8 mouse cellular contexts compared by ENCODE assay signal in the genomic region with DNA sequence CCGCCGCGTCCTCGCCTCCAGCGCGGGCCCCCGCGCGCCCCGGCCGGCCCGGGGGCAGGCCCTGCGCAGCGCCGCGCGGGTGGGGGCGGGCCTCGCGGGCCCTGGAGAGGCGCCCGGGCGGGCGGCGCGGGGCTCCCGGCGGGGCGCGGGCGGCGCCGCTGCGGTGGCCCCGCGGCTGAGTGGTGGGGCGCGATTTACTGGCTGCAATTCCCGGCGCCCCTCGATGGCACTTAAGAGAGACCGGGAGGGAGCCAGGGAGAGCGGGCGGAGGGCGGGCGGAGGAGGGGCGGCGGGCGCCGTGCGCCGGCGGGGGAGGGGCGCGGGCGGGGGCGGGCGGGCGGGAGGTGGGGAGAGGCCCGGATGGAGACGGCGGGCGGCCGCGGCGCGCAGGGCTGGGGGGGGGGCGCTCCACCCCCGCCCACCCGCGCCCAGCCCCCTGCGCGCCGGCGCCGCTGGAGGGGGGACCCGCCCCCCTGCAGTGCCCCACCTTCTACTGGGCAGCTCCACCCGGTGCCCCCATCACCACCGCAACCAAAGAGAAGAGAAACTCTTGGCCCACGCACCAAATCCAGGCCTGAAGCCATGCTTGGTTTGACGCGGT. TPM values are rescaled to one million over a fixed set of nuclear protein-coding genes. Genes with fewer than 3 reads are reported as not detected.
DNase-seq lines count a peak whose midpoint lies in the region; ATAC-seq and TF ChIP-seq lines count a peak whose summit lies in the region.

No protein-coding gene starts in this region.

- peaks cover 14% of the 10 kb centered on the region; the same call in 1 of the 2 replicates for H3K4me1 ChIP-seq in lung, embryonic 14.5 days (ENCODE audit: insufficient read depth)
- peaks cover 60% of the 10 kb centered on the region for H3K4me1 ChIP-seq in embryonic facial prominence, embryonic 14.5 days (ENCODE audit: control insufficient read depth, insufficient read depth, low read length)
- peaks cover 67% of the 10 kb centered on the region for H3K4me1 ChIP-seq in hindbrain, embryonic 14.5 days (replicated peaks; ENCODE audit: control insufficient read depth, insufficient read depth, low read length)
- H3K4me1 ChIP-seq in midbrain, embryonic 15.5 days, result peaks cover 70% of the 10 kb centered on the region

- peak; percentile 69 for DNase-seq in lung, embryonic 14.5 days
- no peak for DNase-seq in lung, postnatal 36 days
- peak; percentile 65 for DNase-seq in embryonic facial prominence, embryonic 14.5 days (ENCODE audit: low spot score)
- DNase-seq in hindbrain, embryonic 14.5 days (ENCODE audit: low spot score), result no peak
- no peak for DNase-seq in cerebellum, adult 11 months
- DNase-seq in spleen, postnatal 4 days (ENCODE audit: low spot score in 2 of 2), result no peak
- DNase-seq in spleen, adult 12 weeks (ENCODE audit: low spot score), result no peak

- under 1% methylated on average over 20 of the region's 82 CpGs for WGBS in lung, embryonic 14.5 days
- WGBS in embryonic facial prominence, embryonic 14.5 days, result 2% methylated on average over 6 of the region's 82 CpGs
- 2% methylated on average over 13 of the region's 82 CpGs for WGBS in hindbrain, embryonic 14.5 days
- whole genome bisulfite sequencing in midbrain, embryonic 15.5 days, result 1% methylated on average over 19 of the region's 82 CpGs

- H3K27me3 ChIP-seq in lung, embryonic 14.5 days (ENCODE audit: insufficient read depth, low read length), result peaks cover 9% of the 10 kb centered on the region; the same call in 1 of the 2 replicates
- H3K27me3 ChIP-seq in embryonic facial prominence, embryonic 14.5 days (replicated peaks; ENCODE audit: control insufficient read depth, insufficient read depth, low read length), result 0 out of 2 replicates have a peak, but pooled peaks cover 3% of the 10 kb centered on the region
- H3K27me3 ChIP-seq in hindbrain, embryonic 14.5 days (ENCODE audit: control insufficient read depth, insufficient read depth, low read length), result peaks cover 20% of the 10 kb centered on the region
- H3K27me3 ChIP-seq in midbrain, embryonic 15.5 days (replicated peaks), result 0 out of 2 replicates have a peak, but pooled peaks cover 3% of the 10 kb centered on the region

- H3K27ac ChIP-seq in lung, embryonic 14.5 days (ENCODE audit: low read depth), result peak overlapping the region; percentile 72; the same call in 1 of the 2 replicates
- H3K27ac ChIP-seq in embryonic facial prominence, embryonic 14.5 days (replicated peaks; ENCODE audit: low read depth, low read length), result peak overlapping the region; percentile 83
- peak overlapping the region; percentile 82 for H3K27ac ChIP-seq in hindbrain, embryonic 14.5 days
- H3K27ac ChIP-seq in midbrain, embryonic 15.5 days, result peak overlapping the region; percentile 72

- H3K9me3 ChIP-seq in lung, embryonic 14.5 days (ENCODE audit: low read depth, low read length), result no peaks in the 10 kb centered on the region
- H3K9me3 ChIP-seq in embryonic facial prominence, embryonic 14.5 days (ENCODE audit: control insufficient read depth, low read length), result no peaks in the 10 kb centered on the region
- H3K9me3 ChIP-seq in hindbrain, embryonic 14.5 days (ENCODE audit: control insufficient read depth, low read length), result no peaks in the 10 kb centered on the region
- no peaks in the 10 kb centered on the region for H3K9me3 ChIP-seq in midbrain, embryonic 15.5 days

- H3K9ac ChIP-seq in lung, embryonic 14.5 days, result peak overlapping the region; percentile 74
- peak overlapping the region; percentile 67 for H3K9ac ChIP-seq in embryonic facial prominence, embryonic 14.5 days (ENCODE audit: low read depth, low read length)
- H3K9ac ChIP-seq in hindbrain, embryonic 14.5 days, result peak overlapping the region; percentile 87
- H3K9ac ChIP-seq in midbrain, embryonic 15.5 days, result peak overlapping the region; percentile 65

- peak; percentile 35 for ATAC-seq in lung, embryonic 14.5 days (ENCODE audit: insufficient read depth)
- ATAC-seq in embryonic facial prominence, embryonic 14.5 days (ENCODE audit: low read depth), result peak; percentile 24
- no peak for ATAC-seq in hindbrain, embryonic 14.5 days (ENCODE audit: low FRiP score)
- no peak; the same call in 1 of the 2 replicates for ATAC-seq in midbrain, embryonic 15.5 days (replicated peaks)

- no peaks in the 10 kb centered on the region for H3K36me3 ChIP-seq in lung, embryonic 14.5 days (ENCODE audit: insufficient read depth)
- no peaks in the 10 kb centered on the region for H3K36me3 ChIP-seq in embryonic facial prominence, embryonic 14.5 days (ENCODE audit: control insufficient read depth, insufficient read depth, low read length)
- H3K36me3 ChIP-seq in hindbrain, embryonic 14.5 days (replicated peaks; ENCODE audit: control insufficient read depth, insufficient read depth), result no peaks in the 10 kb centered on the region
- no peaks in the 10 kb centered on the region for H3K36me3 ChIP-seq in midbrain, embryonic 15.5 days (replicated peaks)

- no peak for TF ChIP-seq CTCF in lung, embryonic 14.5 days (IDR thresholded peaks at IDR 0.05; ENCODE audit: low read depth)

- H3K4me3 ChIP-seq in lung, embryonic 14.5 days (ENCODE audit: low read depth, low read length), result peak overlapping the region; percentile 35
- H3K4me3 ChIP-seq in embryonic facial prominence, embryonic 14.5 days (ENCODE audit: low read depth, low read length), result peak overlapping the region; percentile 42
- peak overlapping the region; percentile 30 for H3K4me3 ChIP-seq in hindbrain, embryonic 14.5 days (replicated peaks; ENCODE audit: low read length)
- H3K4me3 ChIP-seq in midbrain, embryonic 15.5 days, result peak overlapping the region; percentile 58

- H3K4me2 ChIP-seq in lung, embryonic 14.5 days, result peak overlapping the region; percentile 83
- peak overlapping the region; percentile 87 for H3K4me2 ChIP-seq in embryonic facial prominence, embryonic 14.5 days (ENCODE audit: low read depth, low read length)
- H3K4me2 ChIP-seq in hindbrain, embryonic 14.5 days (replicated peaks), result peak overlapping the region; percentile 80
- peak overlapping the region; percentile 70 for H3K4me2 ChIP-seq in midbrain, embryonic 15.5 days

RNA-seq across cellular contexts. Expression of a gene that starts 24.0 kb away (rescaled TPM):
- polyA plus RNA-seq in lung, embryonic 14.5 days (2014; fragmentation: Nextera tagmentation; extraction: Ambion mirVana), result 9.9 and 10.9 TPM in 2 replicates
- polyA plus RNA-seq in embryonic facial prominence, embryonic 14.5 days (2014; fragmentation: Nextera tagmentation; extraction: Ambion mirVana), result 11.3 and 12.3 TPM in 2 replicates
- polyA plus RNA-seq in hindbrain, embryonic 14.5 days (2014; fragmentation: Nextera tagmentation; extraction: Ambion mirVana), result 14.0 TPM in 2 replicates
- 15.1 and 15.9 TPM in 2 replicates for polyA plus RNA-seq in midbrain, embryonic 15.5 days (2015; fragmentation: Nextera tagmentation; extraction: Ambion mirVana)

Comparison
In these comparisons a context has a peak if more than half of its experiments do, and no peak if none do; other contexts are left out.
1. DNase-seq: peak in lung, embryonic 14.5 days (single experiment) and embryonic facial prominence, embryonic 14.5 days (single experiment); none in lung, postnatal 36 days (single experiment), hindbrain, embryonic 14.5 days (single experiment), cerebellum, adult 11 months (single experiment), spleen, postnatal 4 days (0 of 2) and spleen, adult 12 weeks (single experiment).
2. ATAC-seq: peak in lung, embryonic 14.5 days (single experiment) and embryonic facial prominence, embryonic 14.5 days (single experiment); none in hindbrain, embryonic 14.5 days (single experiment) and midbrain, embryonic 15.5 days (single experiment).
3. Peak in every context shown above with its lines, with median percentiles within 50 percentile points of each other: H3K27ac ChIP-seq, H3K4me2 ChIP-seq, H3K4me3 ChIP-seq and H3K9ac ChIP-seq.